Mouse (Mus musculus) kidney, adult 11 months (tissue): ENCODE measurements around the gene Rnf133.

Experiments
- DNase-seq: peaks from one replicate; pipeline ENCODE4 v3.0.0; 2022

Gene Rnf133

GRCm38 (mm10) chr6:23650205-23650604 is at the start of gene Rnf133:
TSS of gene Rnf133 (minus strand) at chr6:23650305.
- DNase-seq = no peak

GRCm38 (mm10) chr6:23678172-23678571 is 28.1 kb upstream of the Rnf133 start:
- DNase-seq = no peak

- DNase-seq = no peak
Observed at GRCm38 (mm10) chr6:23655036-23655435, 4.9 kb upstream of the Rnf133 start, which contains the start of gene Rnf148. TSS of gene Rnf148 (minus strand) at chr6:23655136.

- no peak for DNase-seq
Observed at GRCm38 (mm10) chr6:23648732-23649131, 1.4 kb downstream of the Rnf133 start.

- DNase-seq = no peak
Observed at GRCm38 (mm10) chr6:23647627-23648247, 2.4 kb downstream of the Rnf133 start.

- no peak for DNase-seq
Observed at GRCm38 (mm10) chr6:23637081-23637480, 13.0 kb downstream of the Rnf133 start.

GRCm38 (mm10) chr6:23635208-23635607 is 14.9 kb downstream of the Rnf133 start:
- no peak for DNase-seq

- DNase-seq = no peak
Observed at GRCm38 (mm10) chr6:23634016-23634415, 16.1 kb downstream of the Rnf133 start.

GRCm38 (mm10) chr6:23630465-23630864 is 19.6 kb downstream of the Rnf133 start:
- DNase-seq = no peak
